Mouse (Mus musculus) right cerebral cortex, postnatal 36 days (tissue): ENCODE measurements around the gene Ndufb2.

Experiments
- DNase-seq, 2 experiments: peaks; one replicate each; pipeline ENCODE4 v3.0.0; 2022; ENCODE audit warnings: low spot score in 2 of 2, mixed read lengths in 1 of 2

The Ndufb2 gene

DNA sequence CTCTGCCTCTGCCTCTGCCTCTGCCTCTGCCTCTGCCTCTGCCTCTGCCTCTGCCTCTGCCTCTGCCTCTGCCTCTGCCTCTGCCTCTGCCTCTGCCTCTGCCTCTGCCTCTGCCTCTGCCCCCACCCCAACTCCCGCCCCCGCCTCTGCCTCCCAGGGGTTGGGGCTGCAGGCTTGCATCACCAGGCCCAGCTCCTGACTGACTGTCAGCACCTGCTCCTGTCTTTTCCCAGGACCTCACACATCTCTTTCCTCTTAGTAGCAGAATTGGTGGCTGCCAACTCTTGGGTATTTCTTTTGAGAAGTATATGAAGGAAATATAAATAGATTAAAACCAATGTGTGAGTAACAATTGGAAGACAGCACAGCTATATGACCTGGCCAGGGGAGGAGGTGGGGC, 11.8 kb upstream of the Ndufb2 start:
- no peak for DNase-seq

DNA sequence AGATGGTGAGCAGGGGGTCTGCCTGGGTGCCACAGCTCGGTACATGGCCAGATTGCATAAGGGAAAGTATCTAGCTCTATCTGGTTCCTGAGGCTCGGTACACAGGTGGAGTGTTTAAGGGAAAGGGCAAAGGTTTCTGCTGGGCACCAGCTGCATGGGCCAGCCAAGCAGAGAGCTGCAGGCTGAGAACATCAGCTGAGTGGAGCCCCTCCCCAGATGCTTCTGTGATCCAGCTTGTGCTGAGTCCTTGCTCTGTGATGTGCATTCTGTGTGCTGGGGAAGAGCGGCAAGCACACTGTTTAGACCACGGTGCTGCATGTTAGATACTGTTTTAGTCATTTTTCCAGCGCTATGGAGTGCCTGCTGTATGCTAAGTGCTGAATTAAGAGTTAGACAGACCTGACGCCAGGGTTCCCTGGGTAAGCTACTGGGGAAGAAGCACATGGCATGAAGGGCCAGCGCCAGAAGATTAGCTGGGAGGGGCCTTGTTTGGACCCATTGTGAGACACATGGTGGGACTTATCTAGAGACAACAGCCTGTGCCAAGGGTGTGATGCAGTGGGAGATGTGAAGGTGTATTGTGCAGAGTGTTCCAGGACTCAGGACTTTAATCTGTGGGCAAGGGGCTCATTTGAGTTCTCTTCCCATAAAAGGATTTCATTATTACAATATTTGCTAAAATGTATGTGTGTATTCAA, 11.1 kb upstream of the Ndufb2 start:
- no peak for DNase-seq

DNA sequence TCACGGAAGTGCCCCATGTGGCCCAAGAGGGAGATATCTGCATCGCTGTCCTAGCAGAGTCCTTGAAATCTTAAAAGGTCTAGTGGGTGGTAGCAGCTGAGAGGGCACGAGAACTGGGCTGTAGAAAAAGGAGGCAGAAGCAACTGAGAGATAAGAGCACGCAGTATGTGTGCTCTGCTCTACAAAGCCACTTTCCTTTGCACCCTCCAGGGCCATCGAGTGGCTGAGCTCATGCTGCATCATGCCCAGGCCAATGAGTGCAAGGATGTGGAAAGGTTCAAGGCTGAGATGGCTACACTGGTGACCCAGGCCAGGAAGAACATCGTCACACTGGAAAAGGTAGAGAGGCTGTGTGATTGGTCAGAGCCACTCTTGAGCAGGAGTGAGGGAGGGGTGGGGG, 6.9 kb upstream of the Ndufb2 start, which contains the start of gene Gm42420:
Gene Gm42420 (plus strand): TSS at position 237 of the 400 bp plus-strand sequence.
- no peak for DNase-seq

DNA sequence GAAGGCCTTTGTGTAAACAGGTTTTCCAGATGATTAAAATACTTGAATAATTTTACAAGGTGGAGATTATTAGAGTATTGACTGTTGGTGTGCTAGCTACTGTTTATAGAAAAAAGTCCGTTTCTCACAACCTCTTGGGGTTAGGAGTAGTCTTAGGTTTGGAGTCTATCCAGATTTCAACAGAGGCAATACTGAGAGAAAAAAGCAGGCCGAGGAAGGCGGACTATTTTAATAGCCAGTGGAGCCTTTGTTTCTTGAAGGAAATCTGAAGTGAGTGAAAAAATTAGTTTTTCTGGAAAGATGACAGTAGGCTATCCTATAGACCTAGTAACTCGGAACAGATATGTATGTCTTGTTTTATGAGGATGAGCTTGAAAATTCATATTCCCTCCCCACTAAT, 893 bp upstream of the Ndufb2 start:
- no peak for DNase-seq

DNA sequence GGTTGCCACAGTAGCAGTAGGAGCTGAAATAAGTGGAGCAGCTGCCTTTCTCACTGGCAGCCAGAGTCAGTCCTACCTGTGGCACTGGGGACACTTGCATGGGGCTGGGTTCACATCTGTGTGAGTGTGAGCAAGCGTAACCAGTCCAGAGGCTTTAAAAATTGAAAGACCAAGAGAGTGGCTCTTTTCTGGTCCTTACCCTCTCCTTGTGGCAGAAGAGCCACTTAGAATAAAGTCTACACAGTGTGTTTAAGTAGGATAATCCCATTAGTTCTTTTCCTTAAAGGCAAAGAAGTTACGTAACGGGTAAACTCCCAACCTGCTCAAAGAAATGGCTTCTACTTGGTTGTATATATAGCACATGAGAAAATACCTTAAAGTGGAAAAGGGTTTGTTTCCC, 8.5 kb downstream of the Ndufb2 start:
- DNase-seq: no peak

DNA sequence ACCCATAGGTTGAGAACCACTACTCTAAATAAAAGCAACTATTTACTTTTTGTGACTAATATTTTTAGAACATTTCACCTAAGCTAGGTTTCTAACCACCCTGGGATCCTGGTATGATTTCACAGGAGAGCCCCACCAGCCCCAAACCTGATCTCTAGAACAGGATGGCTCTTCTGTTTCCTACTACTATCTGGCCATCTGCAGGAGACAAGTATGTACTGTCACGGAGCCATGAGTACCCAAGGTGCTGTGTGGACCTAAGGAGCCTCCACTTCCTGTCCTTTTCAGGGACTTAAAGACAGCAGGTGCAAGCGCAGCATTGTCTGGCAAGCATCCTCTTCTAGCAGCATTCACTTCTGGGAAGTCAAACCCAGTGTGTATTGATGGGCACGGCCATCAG, 9.5 kb downstream of the Ndufb2 start:
- no peak for DNase-seq

DNA sequence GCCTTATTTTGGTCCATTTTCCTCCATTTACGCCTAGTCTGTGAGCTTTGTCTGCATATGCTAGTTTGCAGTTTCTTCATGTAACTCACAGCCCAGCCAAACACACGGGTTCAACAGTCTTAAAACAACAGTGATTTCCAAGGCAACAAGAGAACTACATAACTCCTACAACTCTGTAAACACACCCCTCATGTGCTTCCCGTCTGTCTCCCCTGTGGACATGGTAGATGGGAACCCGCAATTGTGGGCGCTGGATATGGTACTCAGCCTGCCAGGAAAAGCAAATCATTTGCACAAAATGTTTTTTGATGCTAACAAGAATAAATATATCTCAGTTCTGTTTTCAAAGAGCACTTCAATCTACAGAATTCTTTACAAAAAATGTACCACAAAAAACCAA, 12.2 kb downstream of the Ndufb2 start:
- peak; percentile 34 to 36 for DNase-seq

DNA sequence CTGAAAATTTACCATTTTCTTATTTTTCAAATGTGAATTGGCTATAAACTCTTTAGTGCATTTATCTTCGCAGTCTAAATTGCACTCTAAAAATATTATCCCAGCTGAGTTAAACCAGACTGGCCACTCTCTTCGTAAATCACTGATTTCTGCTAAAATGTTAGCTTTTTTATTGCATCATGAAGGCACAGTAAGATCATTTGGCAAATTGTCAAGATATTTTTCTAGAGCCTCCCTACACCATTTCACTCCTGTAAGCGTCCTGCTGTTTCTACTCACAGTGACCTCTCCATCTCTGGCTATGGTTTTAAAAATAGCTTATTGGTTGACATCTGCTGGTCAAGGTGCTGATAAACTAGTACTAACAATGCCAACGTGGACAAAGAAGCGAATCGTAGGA, 13.7 kb downstream of the Ndufb2 start:
- no peak for DNase-seq

DNA sequence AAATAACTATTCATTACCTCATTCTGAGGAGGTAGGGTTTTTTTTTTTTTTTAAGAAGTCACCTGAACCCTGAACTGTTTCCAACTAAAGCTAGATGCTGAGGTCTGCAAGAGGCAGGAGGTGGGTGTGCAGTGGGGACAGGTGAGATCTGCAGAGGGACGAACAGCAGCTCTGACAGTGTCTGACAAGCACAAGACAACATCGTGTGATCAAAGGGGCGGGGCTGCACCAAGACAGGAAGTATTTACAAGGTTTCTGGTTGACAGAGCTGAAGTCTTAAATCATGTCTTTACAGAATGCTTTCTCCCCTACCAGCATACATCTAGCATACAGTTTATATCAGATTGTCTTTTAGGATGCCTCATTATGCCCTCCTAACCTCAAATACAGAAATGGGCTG, 14.5 kb downstream of the Ndufb2 start:
- no peak for DNase-seq

DNA sequence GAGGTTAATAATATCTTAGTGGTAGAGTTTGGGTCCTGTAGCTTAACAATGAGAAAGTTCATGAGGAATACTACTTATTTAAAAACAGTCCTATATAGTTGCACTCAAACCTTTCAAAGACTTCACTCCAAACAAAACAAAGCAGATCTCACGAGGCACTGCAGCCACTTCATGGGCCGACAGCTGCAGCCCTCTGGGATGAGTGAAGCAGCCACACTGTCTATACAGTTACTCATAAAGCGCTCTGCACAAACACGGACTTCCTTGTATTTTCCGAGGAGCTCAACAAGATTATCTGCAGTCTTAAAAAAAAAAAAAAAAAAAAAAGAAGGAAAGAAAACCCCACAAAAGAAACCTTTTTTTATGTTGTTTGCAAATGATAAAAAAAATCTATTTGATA, 15.0 kb downstream of the Ndufb2 start:
- no peak for DNase-seq

DNA sequence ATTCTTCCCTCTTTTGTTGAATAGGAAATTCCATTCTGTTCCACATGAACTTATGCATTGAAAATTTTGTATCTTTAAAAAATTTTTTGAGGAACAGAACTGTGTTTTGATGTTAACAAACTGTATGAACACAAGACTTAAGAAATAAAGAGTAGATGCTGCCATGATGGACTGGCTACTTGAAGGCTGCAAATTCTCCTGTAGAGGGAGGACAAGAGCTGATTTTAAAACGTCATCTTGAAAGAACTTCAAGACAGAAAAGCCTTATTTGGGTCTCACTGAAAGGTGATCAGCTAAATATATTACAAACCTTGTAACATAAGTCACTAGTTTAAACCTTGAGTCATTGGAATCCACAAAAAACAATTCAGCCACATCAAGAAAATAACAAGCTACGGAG, 17.8 kb downstream of the Ndufb2 start:
- DNase-seq: no peak

DNA sequence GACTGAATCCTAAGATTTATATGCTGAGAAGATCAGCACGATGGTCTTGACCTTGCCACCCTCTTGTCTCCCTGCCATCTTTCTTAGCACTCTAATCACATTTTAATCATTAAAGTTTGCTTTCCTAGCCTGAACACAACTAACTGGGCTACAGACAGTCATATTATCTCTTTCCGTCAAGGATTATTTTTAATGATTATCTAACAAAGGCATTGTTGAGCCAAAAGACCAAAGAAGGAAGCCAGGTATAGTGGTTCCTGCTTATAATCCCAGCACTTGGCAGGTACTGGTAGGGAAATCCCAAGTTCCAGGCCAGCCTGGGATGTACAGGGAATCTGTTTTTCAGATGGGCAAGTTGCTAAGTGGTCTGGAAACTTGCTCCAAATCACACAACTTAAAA, 18.9 kb downstream of the Ndufb2 start:
- DNase-seq: no peak
